Mouse (Mus musculus) cerebellum, adult 8-10 months (tissue): Measurements from ENCODE around the gene Zzef1.

Experiments
- DNase-seq: peaks from one replicate; pipeline ENCODE4 v3.0.0; 2022

Gene Zzef1

DNA sequence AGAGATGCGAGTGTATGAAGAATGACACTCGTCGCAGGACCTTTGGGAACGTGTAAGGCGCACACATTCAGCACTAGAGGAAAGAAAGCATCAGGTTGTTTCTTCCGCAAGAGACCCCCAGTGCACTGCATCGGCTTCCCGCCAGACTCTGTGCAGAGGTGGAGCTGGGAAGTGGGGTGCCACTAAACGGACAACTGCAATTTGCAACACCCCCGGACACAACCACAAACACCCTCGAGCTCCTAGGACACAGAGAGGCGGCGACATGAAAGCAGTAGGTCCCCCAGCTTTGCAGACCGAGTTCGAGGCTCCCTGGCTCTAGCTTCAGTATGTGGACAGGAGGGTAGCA is 164.7 kb downstream of the Zzef1 start:
- DNase-seq: no peak

DNA sequence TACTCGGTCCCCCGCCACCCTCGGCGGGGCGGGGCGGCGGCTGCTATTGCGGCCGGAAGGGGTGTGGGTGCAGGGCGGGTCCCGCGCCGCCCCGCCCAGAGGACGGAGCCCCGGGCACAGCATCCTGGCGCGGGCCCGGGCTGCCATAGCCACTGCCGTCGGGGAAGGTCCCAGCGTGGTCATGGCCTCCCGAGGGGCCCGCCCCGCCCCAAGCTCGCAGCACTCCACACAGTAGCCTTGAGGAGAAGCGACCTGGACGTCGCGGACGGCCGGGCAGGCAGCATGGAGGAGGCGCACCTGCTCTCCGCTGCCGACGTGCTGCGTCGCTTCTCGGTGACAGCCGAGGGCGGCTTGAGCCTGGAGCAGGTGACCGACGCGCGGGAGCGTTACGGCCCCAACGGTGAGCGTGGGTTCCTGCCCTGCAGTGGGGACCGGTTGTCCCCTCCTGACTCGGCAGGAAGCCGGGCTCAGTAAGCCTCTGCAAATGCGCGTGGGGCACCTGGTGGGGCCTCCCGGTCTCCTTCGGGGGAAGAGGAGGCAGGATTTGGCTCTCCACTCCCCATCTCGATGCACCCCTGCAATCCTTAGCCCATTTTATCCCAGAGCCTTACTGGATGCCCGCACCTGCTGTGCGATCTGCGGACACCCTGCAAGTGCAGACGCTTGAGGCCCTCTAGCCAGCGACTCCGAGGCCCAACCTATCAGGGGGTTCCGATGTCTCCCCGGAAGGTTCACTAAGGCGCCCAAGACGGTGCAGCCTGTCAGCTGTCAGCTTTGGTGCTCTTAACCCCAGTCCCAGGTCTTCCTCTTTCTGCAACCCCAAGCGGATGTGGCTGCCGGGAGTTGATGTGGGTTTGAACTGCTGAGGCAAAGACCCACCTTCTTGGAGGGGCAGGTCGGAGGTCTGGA is 165.3 kb downstream of the Zzef1 start, which contains the start of gene Atp2a3:
Atp2a3 (plus strand) TSS at position 98 of the 909 bp plus-strand sequence.
- DNase-seq: no peak

DNA sequence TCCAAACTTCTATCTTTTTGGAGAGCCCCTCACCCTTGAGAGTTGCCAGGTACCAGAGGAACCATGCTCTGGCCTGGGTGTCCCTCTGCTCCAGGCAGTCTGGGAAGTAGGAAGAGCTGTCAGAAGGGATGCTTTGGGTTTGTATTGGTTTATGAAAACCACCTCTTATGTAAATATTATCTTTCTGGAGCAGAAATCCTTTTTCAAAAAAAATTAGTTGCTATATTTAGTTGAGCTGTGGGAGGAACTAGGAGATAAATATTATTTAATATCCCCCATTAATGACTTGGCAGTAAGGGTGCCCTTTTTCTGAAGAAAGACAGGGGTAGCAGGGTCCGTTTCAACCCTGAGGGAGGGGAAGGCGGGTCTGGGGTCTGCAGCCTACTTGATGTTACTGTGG is 166.4 kb downstream of the Zzef1 start:
- no peak for DNase-seq

DNA sequence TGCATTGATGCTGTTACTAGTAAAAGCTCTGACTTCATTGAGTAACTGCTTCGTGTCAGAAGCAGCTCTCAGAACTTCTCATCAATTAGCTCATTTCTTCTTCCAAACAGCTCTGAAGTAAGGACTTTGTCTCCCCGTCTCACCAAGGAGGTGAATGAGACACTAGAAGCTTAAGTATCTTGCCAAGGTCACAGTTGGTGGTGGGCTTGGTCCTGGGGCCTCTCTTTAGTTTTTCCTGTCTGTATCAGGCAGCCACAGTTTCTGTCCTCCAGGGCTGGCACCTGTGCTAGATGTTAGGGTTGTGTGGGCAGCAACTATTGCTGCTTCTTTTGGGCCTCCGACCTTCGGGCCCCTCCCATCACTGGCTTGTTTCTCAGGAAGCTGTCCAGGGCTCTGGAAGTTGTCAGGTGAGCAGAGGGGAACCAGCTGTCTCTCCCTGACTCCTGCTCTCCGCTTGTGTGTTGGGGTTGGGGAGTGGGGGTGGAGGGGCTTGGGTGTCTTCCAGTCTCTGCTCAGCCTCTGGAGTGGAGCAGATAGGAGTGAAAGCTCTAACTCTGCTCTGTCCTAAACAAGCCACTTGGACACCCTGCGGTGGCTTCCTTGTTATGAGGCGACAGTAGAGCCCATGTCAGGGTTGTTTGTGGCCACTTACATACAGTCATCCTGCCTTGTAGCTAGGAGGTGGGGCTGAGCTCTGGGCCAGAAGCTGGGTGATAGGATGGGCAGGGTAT is 167.2 kb downstream of the Zzef1 start:
- DNase-seq: no peak

DNA sequence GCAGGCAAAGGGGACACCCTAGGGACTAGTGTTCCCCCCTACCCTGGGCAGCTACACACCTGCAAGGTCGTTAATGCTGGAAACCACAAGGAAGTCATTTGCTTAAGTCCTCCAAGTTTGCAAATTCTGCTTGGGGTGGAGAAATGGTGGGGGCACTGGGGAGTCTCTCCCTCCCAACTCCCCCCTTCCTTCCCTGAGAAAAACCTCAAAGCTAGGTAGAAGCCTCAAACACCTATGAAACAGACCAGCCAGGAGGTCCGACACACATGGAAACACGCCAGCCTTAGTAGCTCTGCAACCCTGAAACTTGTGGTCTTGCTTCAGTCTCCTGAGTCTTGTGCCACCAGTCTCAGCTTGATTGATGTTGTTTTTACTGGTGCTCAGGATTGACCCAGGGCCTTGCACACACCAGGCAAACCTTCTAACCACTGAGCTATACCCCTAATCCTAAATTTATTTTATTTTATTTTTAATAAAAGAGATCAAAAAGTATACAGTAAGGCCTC is 167.8 kb downstream of the Zzef1 start:
- no peak for DNase-seq

DNA sequence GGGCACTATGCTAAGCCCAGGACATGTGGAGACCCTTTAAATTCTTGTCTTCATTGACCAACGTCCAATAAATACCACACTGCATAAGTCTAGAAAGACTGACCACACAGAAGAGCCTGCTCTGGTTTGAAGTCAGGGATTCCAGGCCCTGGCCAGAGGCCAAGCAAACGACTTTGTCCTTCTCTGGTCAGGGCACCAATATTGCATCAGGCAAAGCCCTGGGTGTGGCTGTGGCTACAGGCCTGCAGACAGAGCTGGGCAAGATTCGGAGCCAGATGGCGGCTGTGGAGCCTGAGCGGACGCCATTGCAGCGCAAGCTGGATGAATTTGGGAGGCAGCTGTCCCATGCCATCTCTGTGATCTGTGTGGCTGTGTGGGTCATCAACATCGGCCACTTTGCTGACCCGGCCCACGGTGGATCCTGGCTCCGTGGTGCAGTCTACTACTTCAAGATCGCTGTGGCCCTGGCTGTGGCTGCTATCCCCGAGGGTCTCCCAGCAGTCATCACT is 179.0 kb downstream of the Zzef1 start:
- DNase-seq: no peak
